ENCODE assay signal across 26 mouse cellular contexts in the genomic region with DNA sequence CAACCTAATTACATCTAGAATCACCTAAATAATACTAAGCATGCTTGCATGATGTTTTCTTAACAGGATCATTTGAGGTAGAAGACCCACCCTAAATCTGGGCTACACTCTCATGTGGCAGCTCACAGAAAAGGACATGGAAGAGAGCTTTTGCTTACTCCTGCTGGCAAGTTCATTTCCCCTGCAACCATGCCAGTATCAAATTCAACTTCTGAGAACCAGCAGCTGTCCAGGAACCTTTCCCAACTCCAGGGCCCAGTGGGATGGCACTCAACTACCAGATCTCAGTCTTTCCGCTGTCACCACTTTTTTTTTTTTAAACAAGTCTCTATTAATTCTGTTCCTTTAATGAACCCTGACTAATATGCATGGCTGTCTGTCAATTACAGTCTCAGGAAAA.
DNase-seq lines count a peak whose midpoint lies in the region; ATAC-seq lines count a peak whose summit lies in the region.
"Had no signal": no experiment of that assay in that cellular context is flagged by ENCODE, and none has a peak within 500 bp of the region (broad histone marks: within the 10 kb centered on the region; RNA-seq: fewer than 3 reads in every experiment).

No protein-coding gene starts in this region.

- H3K4me1 ChIP-seq in forebrain, embryonic 11.5 days (replicated peaks; ENCODE audit: control insufficient read depth, insufficient read depth, low read length): no peaks in the 10 kb centered on the region
- H3K4me1 ChIP-seq: embryonic facial prominence, embryonic 15.5 days; kidney, embryonic 15.5 days; limb, embryonic 15.5 days; midbrain, embryonic 15.5 days had no signal

- no peak for ATAC-seq in forebrain, embryonic 11.5 days (replicated peaks; ENCODE audit: low FRiP score)
- ATAC-seq: CD4-positive, CD25-positive, alpha-beta regulatory T cell, adult 4 months; forebrain, embryonic 14.5 days; midbrain, embryonic 15.5 days had no signal

- WGBS in forebrain, embryonic 11.5 days: 85% methylated on average over 1 of the region's 1 CpGs

- peak; percentile 67 for DNase-seq in gastrocnemius, adult 18-20 months (ENCODE audit: low spot score)
- no peak for DNase-seq in gastrocnemius, postnatal 10 days
- peak; percentile 23 for DNase-seq in left cerebral cortex, postnatal 4 days
- no peak for DNase-seq in left cerebral cortex, adult 11 months (ENCODE audit: low spot score)
- DNase-seq in gastrocnemius, adult 8-10 months (ENCODE audit: low spot score in 2 of 2): peak; percentile 26 to 46
- DNase-seq in spleen, postnatal 14 days (ENCODE audit: low spot score in 2 of 2): no peak
- no peak for DNase-seq in forebrain, embryonic 11.5 days (ENCODE audit: low spot score)
- DNase-seq: adrenal gland, adult 8-10 months; cerebellum, adult 18-20 months; heart, postnatal 10 days; kidney, adult 18-20 months; kidney, postnatal 4 days; lung, embryonic 14.5 days; lung, postnatal 14 days; thymus, adult 2 months; thymus, postnatal 36 days had no signal

- intact Hi-C loops in left cerebral cortex, postnatal 4 days (cut with DNase I): no loop called here

- no peak overlapping the region for H3K4me3 ChIP-seq in forebrain, embryonic 11.5 days (ENCODE audit: low read depth, low read length)
- H3K4me3 ChIP-seq: embryonic facial prominence, embryonic 15.5 days; heart, embryonic 13.5 days; kidney, embryonic 15.5 days; limb, embryonic 10.5 days; limb, embryonic 15.5 days; midbrain, embryonic 15.5 days had no signal

- no peaks in the 10 kb centered on the region for H3K27me3 ChIP-seq in forebrain, embryonic 11.5 days (ENCODE audit: control insufficient read depth, insufficient read depth, low read length)
- H3K27me3 ChIP-seq: embryonic facial prominence, embryonic 15.5 days; heart, embryonic 13.5 days; kidney, embryonic 15.5 days; limb, embryonic 15.5 days; midbrain, embryonic 15.5 days had no signal

- no peak overlapping the region for H3K4me2 ChIP-seq in forebrain, embryonic 11.5 days (ENCODE audit: low read depth, low read length, severe bottlenecking)
- H3K4me2 ChIP-seq: embryonic facial prominence, embryonic 15.5 days; heart, embryonic 13.5 days; hindbrain, embryonic 14.5 days; kidney, embryonic 15.5 days; limb, embryonic 15.5 days; lung, embryonic 14.5 days; midbrain, embryonic 15.5 days had no signal

- peaks cover 3% of the 10 kb centered on the region; the same call in 1 of the 2 replicates for H3K36me3 ChIP-seq in forebrain, embryonic 11.5 days (ENCODE audit: control insufficient read depth, insufficient read depth, low read length)

- H3K9ac ChIP-seq in forebrain, embryonic 11.5 days (ENCODE audit: low read length): no peak overlapping the region
- H3K9ac ChIP-seq: embryonic facial prominence, embryonic 15.5 days; heart, embryonic 13.5 days; hindbrain, embryonic 14.5 days; kidney, embryonic 15.5 days; limb, embryonic 15.5 days; liver, embryonic 14.5 days; lung, embryonic 14.5 days; midbrain, embryonic 15.5 days had no signal

- no peak overlapping the region for H3K27ac ChIP-seq in forebrain, embryonic 11.5 days (ENCODE audit: low read depth, low read length)
- H3K27ac ChIP-seq: embryonic facial prominence, embryonic 15.5 days; heart, embryonic 13.5 days; hindbrain, embryonic 14.5 days; kidney, embryonic 15.5 days; limb, embryonic 10.5 days; limb, embryonic 15.5 days; liver, embryonic 14.5 days; midbrain, embryonic 15.5 days had no signal

- no peaks in the 10 kb centered on the region for H3K9me3 ChIP-seq in forebrain, embryonic 11.5 days (ENCODE audit: control insufficient read depth, low read length)
- H3K9me3 ChIP-seq: embryonic facial prominence, embryonic 15.5 days; heart, embryonic 13.5 days; kidney, embryonic 15.5 days; limb, embryonic 10.5 days; limb, embryonic 15.5 days; midbrain, embryonic 15.5 days had no signal

Comparison
In these comparisons a context has a peak if more than half of its experiments do, and no peak if none do; other contexts are left out.
1. DNase-seq: peak in gastrocnemius, adult 18-20 months (single experiment), left cerebral cortex, postnatal 4 days (single experiment) and gastrocnemius, adult 8-10 months (2 of 2); none in gastrocnemius, postnatal 10 days (single experiment), left cerebral cortex, adult 11 months (single experiment), spleen, postnatal 14 days (0 of 2) and forebrain, embryonic 11.5 days (single experiment).